Mouse (Mus musculus): ENCODE measurements around the gene Tbc1d9. TPM values are rescaled to one million over a fixed set of nuclear protein-coding genes. Genes with fewer than 3 reads are reported as not detected.

The Tbc1d9 gene
- polyA plus RNA-seq, 1 experiment from 2014 or later, result 18.9 TPM

GRCm38 (mm10) chr8:83251362-83252246, 86.5 kb downstream of the Tbc1d9 start:
- Histone ChIP-seq H3K4me2 (no peak overlapping the region), H3K27ac (peak overlapping the region; percentile 38; the same call in 1 of the 2 replicates), H3K4me1 (0 out of 2 replicates have a peak, but pooled peaks cover 3% of the 10 kb centered on the region), H3K27me3 (replicated peaks) (no peaks in the 10 kb centered on the region), H3K9ac (no peak overlapping the region), H3K4me3 (no peak overlapping the region), H3K36me3 (replicated peaks) (peaks cover 29% of the 10 kb centered on the region), H3K9me3 (no peaks in the 10 kb centered on the region)
- WGBS, result 51% methylated on average over 14 of the region's 14 CpGs
- ATAC-seq (replicated peaks), result no peak

GRCm38 (mm10) chr8:83252791-83253190, 87.6 kb downstream of the Tbc1d9 start:
- H3K9ac ChIP-seq, result no peak overlapping the region
- no peak overlapping the region for H3K4me3 ChIP-seq
- no peak overlapping the region for H3K4me2 ChIP-seq
- no peak overlapping the region for H3K27ac ChIP-seq
- ATAC-seq (replicated peaks), result no peak
- no peaks in the 10 kb centered on the region for H3K27me3 ChIP-seq (replicated peaks)
- H3K4me1 ChIP-seq, result 0 out of 2 replicates have a peak, but pooled peaks cover 3% of the 10 kb centered on the region
- H3K36me3 ChIP-seq (replicated peaks), result peaks cover 29% of the 10 kb centered on the region
- H3K9me3 ChIP-seq, result no peaks in the 10 kb centered on the region
- WGBS, result 82% methylated on average over 5 of the region's 5 CpGs

- H3K27me3 ChIP-seq (replicated peaks), result no peaks in the 10 kb centered on the region
- WGBS, result 97% methylated on average over 5 of the region's 5 CpGs
- ATAC-seq (replicated peaks), result no peak
- no peaks in the 10 kb centered on the region for H3K9me3 ChIP-seq
- H3K4me1 ChIP-seq, result no peaks in the 10 kb centered on the region
- peaks cover 32% of the 10 kb centered on the region for H3K36me3 ChIP-seq (replicated peaks)
- no peak overlapping the region for H3K4me2 ChIP-seq
- no peak overlapping the region for H3K4me3 ChIP-seq
- H3K27ac ChIP-seq, result no peak overlapping the region
- no peak overlapping the region for H3K9ac ChIP-seq
These were observed 92.5 kb downstream of the Tbc1d9 start for GRCm38 (mm10) chr8:83257631-83258030.

- no peaks in the 10 kb centered on the region for H3K27me3 ChIP-seq (replicated peaks)
- H3K36me3 ChIP-seq (replicated peaks), result peaks cover 30% of the 10 kb centered on the region
- no peaks in the 10 kb centered on the region for H3K4me1 ChIP-seq
- ATAC-seq (replicated peaks), result peak; percentile 86
- H3K4me2 ChIP-seq, result no peak overlapping the region
- no peaks in the 10 kb centered on the region for H3K9me3 ChIP-seq
- WGBS, result 71% methylated on average over 16 of the region's 16 CpGs
- no peak overlapping the region for H3K9ac ChIP-seq
- H3K4me3 ChIP-seq, result no peak overlapping the region
- no peak overlapping the region for H3K27ac ChIP-seq
These were observed 95.5 kb downstream of the Tbc1d9 start for GRCm38 (mm10) chr8:83260418-83261215.

GRCm38 (mm10) chr8:83271172-83271571, 106.0 kb downstream of the Tbc1d9 start:
- peak; percentile 56 for ATAC-seq (replicated peaks)

GRCm38 (mm10) chr8:83272464-83272863, 107.3 kb downstream of the Tbc1d9 start:
- no peak overlapping the region for H3K27ac ChIP-seq
- H3K4me3 ChIP-seq, result no peak overlapping the region
- H3K4me2 ChIP-seq, result no peak overlapping the region
- no peak overlapping the region for H3K9ac ChIP-seq
- no peak for ATAC-seq (replicated peaks)
- H3K36me3 ChIP-seq (replicated peaks), result peaks cover 25% of the 10 kb centered on the region; the same call in 1 of the 2 replicates
- H3K9me3 ChIP-seq, result no peaks in the 10 kb centered on the region
- H3K27me3 ChIP-seq (replicated peaks), result no peaks in the 10 kb centered on the region
- WGBS, result 85% methylated on average over 10 of the region's 10 CpGs
- no peaks in the 10 kb centered on the region for H3K4me1 ChIP-seq

More at GRCm38 (mm10) chr8:83271172-83271571, 106.0 kb downstream of the Tbc1d9 start:
- Histone ChIP-seq H3K4me3 (no peak overlapping the region), H3K27ac (no peak overlapping the region), H3K4me2 (no peak overlapping the region), H3K9ac (no peak overlapping the region), H3K27me3 (replicated peaks) (no peaks in the 10 kb centered on the region), H3K4me1 (no peaks in the 10 kb centered on the region), H3K36me3 (replicated peaks) (peaks cover 31% of the 10 kb centered on the region; the same call in 1 of the 2 replicates), H3K9me3 (no peaks in the 10 kb centered on the region)
- 97% methylated on average over 14 of the region's 14 CpGs for WGBS

GRCm38 (mm10) chr8:83274470-83274869, 109.3 kb downstream of the Tbc1d9 start:
- H3K4me3 ChIP-seq, result no peak overlapping the region
- no peak overlapping the region for H3K4me2 ChIP-seq
- no peaks in the 10 kb centered on the region for H3K27me3 ChIP-seq (replicated peaks)
- no peaks in the 10 kb centered on the region for H3K9me3 ChIP-seq
- no peaks in the 10 kb centered on the region for H3K4me1 ChIP-seq
- H3K9ac ChIP-seq, result no peak overlapping the region
- peaks cover 21% of the 10 kb centered on the region; the same call in 1 of the 2 replicates for H3K36me3 ChIP-seq (replicated peaks)
- ATAC-seq (replicated peaks), result no peak
- 64% methylated on average over 11 of the region's 11 CpGs for WGBS
- H3K27ac ChIP-seq, result no peak overlapping the region

- Histone ChIP-seq H3K4me1 (no peaks in the 10 kb centered on the region), H3K27me3 (replicated peaks) (no peaks in the 10 kb centered on the region), H3K4me2 (no peak overlapping the region), H3K36me3 (replicated peaks) (peaks cover 3% of the 10 kb centered on the region; the same call in 1 of the 2 replicates), H3K27ac (no peak overlapping the region), H3K9me3 (no peaks in the 10 kb centered on the region), H3K4me3 (no peak overlapping the region), H3K9ac (no peak overlapping the region)
- 87% methylated on average over 6 of the region's 6 CpGs for WGBS
- ATAC-seq (replicated peaks), result no peak
These were observed 113.3 kb downstream of the Tbc1d9 start for GRCm38 (mm10) chr8:83278431-83278830.

GRCm38 (mm10) chr8:83285391-83285790, 120.2 kb downstream of the Tbc1d9 start:
- H3K9me3 ChIP-seq, result no peaks in the 10 kb centered on the region
- H3K4me2 ChIP-seq, result no peak overlapping the region
- ATAC-seq (replicated peaks), result no peak
- no peak overlapping the region for H3K9ac ChIP-seq
- H3K4me1 ChIP-seq, result peaks cover 6% of the 10 kb centered on the region; the same call in 1 of the 2 replicates
- 83% methylated on average over 8 of the region's 8 CpGs for WGBS
- no peak overlapping the region for H3K4me3 ChIP-seq
- peaks cover 5% of the 10 kb centered on the region; the same call in 1 of the 2 replicates for H3K27me3 ChIP-seq (replicated peaks)
- no peak overlapping the region for H3K27ac ChIP-seq
- H3K36me3 ChIP-seq (replicated peaks), result no peaks in the 10 kb centered on the region

GRCm38 (mm10) chr8:83290176-83290575, 125.0 kb downstream of the Tbc1d9 start, which contains the start of gene Ucp1:
Ucp1 (plus strand) TSS chr8:83290352.
- Histone ChIP-seq H3K9me3 (no peaks in the 10 kb centered on the region), H3K9ac (no peak within 1 kb of the TSS), H3K4me3 (peak within 1 kb of the TSS; percentile 27), H3K4me1 (peaks cover 6% of the 10 kb centered on the region; the same call in 1 of the 2 replicates), H3K27ac (no peak within 1 kb of the TSS), H3K27me3 (replicated peaks) (peaks cover 8% of the 10 kb centered on the region; the same call in 1 of the 2 replicates), H3K36me3 (replicated peaks) (no peaks in the 10 kb centered on the region), H3K4me2 (peak within 1 kb of the TSS; percentile 52)
- 6% methylated on average over 20 of the region's 20 CpGs for WGBS
- peak; percentile 33; the same call in 1 of the 2 replicates for ATAC-seq (replicated peaks)

GRCm38 (mm10) chr8:83297375-83297774, 132.2 kb downstream of the Tbc1d9 start:
- Histone ChIP-seq H3K4me3 (no peak overlapping the region), H3K27me3 (replicated peaks) (no peaks in the 10 kb centered on the region), H3K9me3 (no peaks in the 10 kb centered on the region), H3K9ac (no peak overlapping the region), H3K4me2 (no peak overlapping the region), H3K36me3 (replicated peaks) (no peaks in the 10 kb centered on the region), H3K27ac (no peak overlapping the region), H3K4me1 (no peaks in the 10 kb centered on the region)
- WGBS, result 86% methylated on average over 4 of the region's 4 CpGs
- no peak for ATAC-seq (replicated peaks)

- H3K4me3 ChIP-seq, result no peak overlapping the region
- H3K9me3 ChIP-seq, result no peaks in the 10 kb centered on the region
- no peak for ATAC-seq (replicated peaks)
- WGBS, result 50% methylated on average over 1 of the region's 1 CpGs
- no peak overlapping the region for H3K27ac ChIP-seq
- H3K9ac ChIP-seq, result no peak overlapping the region
- H3K27me3 ChIP-seq (replicated peaks), result no peaks in the 10 kb centered on the region
- H3K4me2 ChIP-seq, result no peak overlapping the region
- no peaks in the 10 kb centered on the region for H3K4me1 ChIP-seq
- H3K36me3 ChIP-seq (replicated peaks), result no peaks in the 10 kb centered on the region
These were observed 135.0 kb downstream of the Tbc1d9 start for GRCm38 (mm10) chr8:83300135-83300534.

Measured in midbrain, embryonic 15.5 days (tissue).